Mouse (Mus musculus): ENCODE data around the gene Nfkb2. TPM values are rescaled to one million over a fixed set of nuclear protein-coding genes. Genes with fewer than 3 reads are reported as not detected.

The Nfkb2 gene
- polyA plus RNA-seq, 1 experiment from 2014 or later, result 1.5 TPM

DNA sequence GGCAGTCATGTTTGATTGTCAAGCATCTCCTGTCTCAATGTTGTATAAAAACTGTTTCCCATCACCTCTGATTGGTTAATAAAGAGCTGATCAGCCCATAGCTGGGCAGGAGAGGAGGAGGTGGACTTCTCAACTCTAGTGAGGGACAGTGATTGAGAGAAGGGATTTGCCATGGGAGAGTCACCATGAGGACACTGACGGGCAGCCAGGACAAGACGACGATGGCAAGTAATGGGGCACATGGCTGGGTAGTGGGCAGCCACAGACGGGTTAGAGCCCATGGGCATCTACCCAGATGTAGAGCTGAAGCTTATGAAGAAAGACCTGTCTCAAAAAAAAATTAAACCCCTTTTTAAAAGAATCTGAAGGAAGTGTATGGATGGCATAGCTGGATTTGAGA, 1.6 kb upstream of the Nfkb2 start:
- H3K4me1 ChIP-seq, result peaks cover 23% of the 10 kb centered on the region
- no peak overlapping the region for H3K27ac ChIP-seq
- H3K4me2 ChIP-seq, result no peak overlapping the region
- H3K27me3 ChIP-seq, result peaks cover 29% of the 10 kb centered on the region
- peak overlapping the region; percentile 18; the same call in 1 of the 2 replicates for H3K9ac ChIP-seq
- H3K4me3 ChIP-seq, result no peak overlapping the region
- WGBS, result 90% methylated on average over 4 of the region's 4 CpGs
- no peak for ATAC-seq
- no peaks in the 10 kb centered on the region for H3K36me3 ChIP-seq (ENCODE audit: poor library complexity, severe bottlenecking)
- H3K9me3 ChIP-seq (replicated peaks), result no peaks in the 10 kb centered on the region

DNA sequence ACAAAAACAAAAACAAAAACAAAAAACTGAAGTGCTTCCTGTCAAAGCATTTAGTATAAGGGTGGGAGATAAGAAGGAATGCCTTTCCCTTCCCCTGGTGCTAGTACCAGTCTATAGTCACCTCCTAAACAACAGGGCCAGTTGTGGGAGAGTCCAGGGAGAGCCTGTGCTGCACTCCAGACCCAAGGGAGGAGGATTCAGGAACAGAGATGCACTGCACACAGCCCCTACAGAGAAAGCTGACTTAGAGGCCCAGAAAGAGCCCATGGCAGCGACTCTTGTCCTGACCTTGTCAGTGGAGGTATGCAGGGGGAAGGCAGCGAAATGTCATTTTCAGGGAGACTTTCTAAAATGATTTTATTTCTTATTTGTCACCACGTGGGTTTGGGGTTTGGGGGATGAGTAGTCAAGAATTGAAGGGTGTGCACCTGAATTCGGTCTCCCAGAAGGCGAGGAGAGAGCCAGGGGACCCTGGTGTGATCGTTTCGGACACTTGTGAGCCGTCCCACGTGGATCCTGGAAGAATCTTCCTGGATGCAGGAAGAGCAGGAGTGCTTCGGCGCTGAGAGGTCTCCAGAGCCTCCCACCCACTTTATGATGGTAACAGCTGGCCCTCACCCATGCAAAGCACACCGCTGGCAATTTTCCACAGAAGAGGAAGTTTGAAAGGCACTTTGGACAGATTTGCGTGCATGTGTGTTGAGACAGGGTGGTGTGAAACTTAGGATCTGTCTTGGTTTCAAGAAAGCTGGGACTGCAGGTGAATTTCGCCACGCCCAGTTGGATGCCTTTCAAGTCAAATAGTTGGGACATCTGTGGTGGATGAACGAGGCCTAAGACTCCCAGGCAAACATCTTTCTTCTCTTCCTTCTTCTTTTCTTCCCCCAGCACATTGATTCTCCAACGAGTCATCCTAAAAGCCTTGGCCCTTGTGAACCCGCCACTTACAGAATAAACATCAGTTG, 587 bp upstream of the Nfkb2 start:
- H3K9ac ChIP-seq, result no peak overlapping the region
- ATAC-seq, result no peak
- no peaks in the 10 kb centered on the region for H3K9me3 ChIP-seq (replicated peaks)
- 60% methylated on average over 18 of the region's 18 CpGs for WGBS
- peaks cover 39% of the 10 kb centered on the region for H3K27me3 ChIP-seq
- H3K4me1 ChIP-seq, result peaks cover 23% of the 10 kb centered on the region
- H3K4me3 ChIP-seq, result peak overlapping the region; percentile 56
- H3K36me3 ChIP-seq (ENCODE audit: poor library complexity, severe bottlenecking), result no peaks in the 10 kb centered on the region
- no peak overlapping the region for H3K27ac ChIP-seq
- peak overlapping the region; percentile 94 for H3K4me2 ChIP-seq

DNA sequence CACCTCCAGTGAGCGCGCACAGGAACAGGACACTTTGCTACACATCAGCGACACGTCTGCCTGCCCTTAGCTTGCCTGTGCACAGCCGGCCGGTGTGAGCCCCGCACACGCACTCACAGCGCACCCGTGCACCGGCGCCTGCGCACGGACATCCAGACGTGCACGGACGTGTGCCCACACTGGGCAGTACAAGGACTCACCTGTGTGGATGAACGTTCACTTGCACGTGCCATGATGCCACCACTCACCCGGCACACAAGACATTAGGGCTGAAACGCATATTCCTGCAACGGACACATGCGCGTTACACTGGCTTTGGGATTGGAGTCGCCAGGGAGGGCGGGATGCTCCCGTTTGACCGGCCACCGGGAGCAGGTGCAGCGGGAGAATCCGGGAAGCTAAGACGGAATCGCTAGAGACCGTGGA, 801 bp downstream of the Nfkb2 start:
- Histone ChIP-seq H3K27me3 (peaks cover 42% of the 10 kb centered on the region), H3K9me3 (replicated peaks) (no peaks in the 10 kb centered on the region), H3K4me1 (peaks cover 28% of the 10 kb centered on the region), H3K27ac (no peak overlapping the region), H3K36me3 (ENCODE audit: poor library complexity, severe bottlenecking) (no peaks in the 10 kb centered on the region), H3K9ac (peak overlapping the region; percentile 69), H3K4me3 (peak overlapping the region; percentile 56), H3K4me2 (peak overlapping the region; percentile 94)
- ATAC-seq, result 0 out of 2 replicates have a peak, but pooled peaks have one; percentile 23
- WGBS, result 1% methylated on average over 34 of the region's 34 CpGs

DNA sequence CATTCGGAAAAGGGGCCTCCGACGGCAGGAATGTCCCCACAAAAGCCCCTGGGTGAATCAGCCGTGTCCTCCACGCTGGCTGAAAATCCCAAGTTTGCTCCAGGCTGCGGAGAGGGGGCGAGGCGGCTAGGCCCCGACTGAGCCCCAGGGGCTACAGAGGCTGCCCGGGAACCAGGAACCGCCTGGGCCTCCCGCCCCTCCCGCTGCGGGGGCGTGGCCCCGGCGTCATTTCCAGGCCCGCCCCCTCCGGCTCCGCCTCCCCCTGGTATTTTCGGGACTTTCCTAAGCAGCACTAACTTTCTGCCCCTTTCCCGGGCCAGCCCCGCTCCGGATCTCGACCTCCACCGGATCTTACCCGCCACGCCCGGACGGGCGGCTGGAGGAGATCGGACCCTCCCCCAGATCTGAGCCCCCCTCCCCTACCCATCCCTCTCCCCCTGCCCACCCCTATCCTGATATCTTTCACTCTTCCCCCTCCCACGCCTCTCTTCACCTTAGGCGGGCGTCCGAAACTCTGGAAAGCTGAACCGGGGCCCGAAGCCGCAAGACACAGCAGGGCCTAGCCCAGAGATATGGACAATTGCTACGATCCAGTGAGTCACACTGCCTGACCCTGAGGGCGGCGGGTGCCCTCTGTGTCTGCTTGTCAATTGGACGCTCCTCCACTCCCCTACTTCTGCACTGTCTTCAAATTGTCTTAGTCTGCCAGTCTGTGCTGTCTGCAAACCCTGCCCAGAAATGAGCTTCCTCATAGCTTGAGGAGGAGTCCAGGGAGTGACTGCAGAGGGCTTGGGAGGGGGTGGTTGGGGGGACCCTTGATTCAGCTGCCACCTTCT, 1.5 kb downstream of the Nfkb2 start:
- H3K27me3 ChIP-seq, result peaks cover 42% of the 10 kb centered on the region
- peaks cover 28% of the 10 kb centered on the region for H3K4me1 ChIP-seq
- ATAC-seq, result peak; percentile 44

DNA sequence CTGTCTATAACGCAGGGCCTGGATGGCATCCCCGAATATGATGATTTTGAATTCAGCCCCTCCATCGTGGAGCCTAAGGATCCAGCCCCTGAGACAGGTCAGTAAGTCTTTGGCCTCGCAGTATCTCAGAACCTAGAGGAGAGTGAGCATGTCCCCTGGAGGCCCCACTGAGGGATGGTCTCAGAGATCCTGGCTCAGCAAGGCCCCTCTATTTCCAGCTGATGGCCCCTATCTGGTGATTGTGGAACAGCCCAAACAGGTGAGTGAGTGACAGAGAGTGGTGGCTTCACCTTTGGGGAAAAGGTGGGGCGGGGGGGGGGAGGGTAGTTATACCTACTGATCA, 2.1 kb downstream of the Nfkb2 start:
- H3K36me3 ChIP-seq (ENCODE audit: poor library complexity, severe bottlenecking), result 0 out of 2 replicates have a peak, but pooled peaks cover 4% of the 10 kb centered on the region
- WGBS, result 53% methylated on average over 5 of the region's 5 CpGs
- H3K4me3 ChIP-seq, result peak overlapping the region; percentile 56; the same call in 1 of the 2 replicates
- ATAC-seq, result no peak
- H3K9me3 ChIP-seq (replicated peaks), result no peaks in the 10 kb centered on the region
- H3K4me2 ChIP-seq, result peak overlapping the region; percentile 94
- H3K4me1 ChIP-seq, result peaks cover 28% of the 10 kb centered on the region
- 0 out of 2 replicates have a peak overlapping the region, but pooled peaks have one; percentile 12 for H3K9ac ChIP-seq
- no peak overlapping the region for H3K27ac ChIP-seq
- peaks cover 42% of the 10 kb centered on the region for H3K27me3 ChIP-seq

More for the DNA sequence above, 1.5 kb downstream of the Nfkb2 start:
- Histone ChIP-seq H3K36me3 (ENCODE audit: poor library complexity, severe bottlenecking) (no peaks in the 10 kb centered on the region), H3K27ac (no peak overlapping the region), H3K4me2 (peak overlapping the region; percentile 94), H3K9ac (peak overlapping the region; percentile 69), H3K4me3 (peak overlapping the region; percentile 56), H3K9me3 (replicated peaks) (no peaks in the 10 kb centered on the region)
- under 1% methylated on average over 42 of the region's 43 CpGs for whole genome bisulfite sequencing

DNA sequence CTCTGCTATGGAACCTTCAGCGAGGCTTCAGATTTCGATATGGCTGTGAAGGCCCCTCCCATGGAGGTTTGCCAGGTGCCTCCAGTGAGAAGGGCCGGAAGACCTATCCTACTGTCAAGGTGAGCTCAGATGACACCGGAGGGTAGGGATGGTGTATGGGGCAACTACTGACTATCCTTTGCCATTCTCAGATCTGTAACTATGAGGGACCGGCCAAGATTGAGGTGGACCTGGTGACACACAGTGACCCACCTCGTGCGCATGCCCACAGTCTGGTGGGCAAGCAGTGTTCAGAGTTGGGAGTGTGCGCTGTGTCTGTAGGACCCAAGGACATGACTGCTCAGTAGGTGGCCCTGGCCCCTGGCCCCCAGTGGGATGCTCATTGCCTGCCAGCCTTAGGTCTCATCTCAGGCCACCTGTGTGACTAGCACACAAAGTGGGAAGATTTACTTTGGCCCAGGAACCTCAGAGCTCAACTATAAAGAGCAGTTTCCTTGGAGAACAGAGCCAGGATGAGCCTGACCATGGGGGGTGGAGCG, 2.7 kb downstream of the Nfkb2 start:
- WGBS, result 90% methylated on average over 9 of the region's 9 CpGs

DNA sequence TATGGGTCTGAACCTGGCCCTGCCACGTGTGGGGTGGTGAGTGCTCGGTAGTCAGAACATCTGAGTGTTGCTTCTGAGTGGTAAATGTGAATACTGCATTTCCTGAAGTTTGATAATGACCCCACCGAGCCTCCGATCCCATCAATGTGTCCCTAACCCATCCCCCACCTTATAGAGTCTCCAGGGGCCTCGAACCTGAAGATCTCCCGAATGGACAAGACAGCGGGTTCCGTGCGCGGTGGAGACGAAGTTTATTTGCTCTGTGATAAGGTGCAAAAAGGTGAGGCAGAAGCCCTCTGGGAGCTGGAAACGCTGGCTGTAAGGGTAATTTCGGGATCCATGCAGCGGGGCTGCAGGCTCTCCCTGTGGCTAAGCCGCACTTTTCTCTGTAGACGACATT, 3.7 kb downstream of the Nfkb2 start:
- Histone ChIP-seq H3K27me3 (peaks cover 46% of the 10 kb centered on the region), H3K36me3 (ENCODE audit: poor library complexity, severe bottlenecking) (peaks cover 17% of the 10 kb centered on the region; the same call in 1 of the 2 replicates), H3K4me3 (no peak overlapping the region), H3K4me2 (no peak overlapping the region), H3K4me1 (peaks cover 28% of the 10 kb centered on the region), H3K9me3 (replicated peaks) (no peaks in the 10 kb centered on the region), H3K27ac (no peak overlapping the region), H3K9ac (no peak overlapping the region)
- WGBS, result 76% methylated on average over 16 of the region's 16 CpGs
- ATAC-seq, result no peak

More for the DNA sequence above, 2.7 kb downstream of the Nfkb2 start:
- no peaks in the 10 kb centered on the region for H3K9me3 ChIP-seq (replicated peaks)
- H3K27me3 ChIP-seq, result peaks cover 42% of the 10 kb centered on the region
- peaks cover 8% of the 10 kb centered on the region; the same call in 1 of the 2 replicates for H3K36me3 ChIP-seq (ENCODE audit: poor library complexity, severe bottlenecking)
- ATAC-seq, result no peak
- H3K9ac ChIP-seq, result no peak overlapping the region
- H3K4me2 ChIP-seq, result no peak overlapping the region
- H3K4me3 ChIP-seq, result no peak overlapping the region
- H3K27ac ChIP-seq, result no peak overlapping the region
- peaks cover 28% of the 10 kb centered on the region for H3K4me1 ChIP-seq

DNA sequence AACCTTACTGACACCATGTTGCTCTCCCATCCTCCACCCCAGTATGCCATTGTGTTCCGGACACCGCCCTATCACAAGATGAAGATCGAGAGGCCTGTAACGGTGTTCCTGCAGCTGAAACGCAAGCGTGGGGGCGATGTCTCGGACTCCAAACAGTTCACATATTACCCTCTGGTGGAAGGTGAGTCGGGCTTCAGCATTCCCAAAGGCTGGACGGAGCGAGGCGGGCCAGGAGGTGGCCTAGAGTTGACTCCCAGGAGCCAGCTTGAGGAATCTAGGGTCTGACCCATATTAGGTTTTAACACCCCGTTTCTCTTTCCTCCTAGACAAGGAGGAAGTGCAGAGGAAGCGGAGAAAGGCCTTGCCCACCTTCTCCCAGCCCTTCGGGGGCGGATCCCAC, 4.2 kb downstream of the Nfkb2 start:
- ATAC-seq, result no peak
- Histone ChIP-seq H3K27me3 (peaks cover 51% of the 10 kb centered on the region), H3K27ac (no peak overlapping the region), H3K9me3 (replicated peaks) (no peaks in the 10 kb centered on the region), H3K4me1 (peaks cover 28% of the 10 kb centered on the region), H3K36me3 (ENCODE audit: poor library complexity, severe bottlenecking) (peaks cover 20% of the 10 kb centered on the region; the same call in 1 of the 2 replicates), H3K4me2 (peak overlapping the region; percentile 82), H3K4me3 (peak overlapping the region; percentile 42), H3K9ac (no peak overlapping the region)
- WGBS, result 53% methylated on average over 16 of the region's 16 CpGs

DNA sequence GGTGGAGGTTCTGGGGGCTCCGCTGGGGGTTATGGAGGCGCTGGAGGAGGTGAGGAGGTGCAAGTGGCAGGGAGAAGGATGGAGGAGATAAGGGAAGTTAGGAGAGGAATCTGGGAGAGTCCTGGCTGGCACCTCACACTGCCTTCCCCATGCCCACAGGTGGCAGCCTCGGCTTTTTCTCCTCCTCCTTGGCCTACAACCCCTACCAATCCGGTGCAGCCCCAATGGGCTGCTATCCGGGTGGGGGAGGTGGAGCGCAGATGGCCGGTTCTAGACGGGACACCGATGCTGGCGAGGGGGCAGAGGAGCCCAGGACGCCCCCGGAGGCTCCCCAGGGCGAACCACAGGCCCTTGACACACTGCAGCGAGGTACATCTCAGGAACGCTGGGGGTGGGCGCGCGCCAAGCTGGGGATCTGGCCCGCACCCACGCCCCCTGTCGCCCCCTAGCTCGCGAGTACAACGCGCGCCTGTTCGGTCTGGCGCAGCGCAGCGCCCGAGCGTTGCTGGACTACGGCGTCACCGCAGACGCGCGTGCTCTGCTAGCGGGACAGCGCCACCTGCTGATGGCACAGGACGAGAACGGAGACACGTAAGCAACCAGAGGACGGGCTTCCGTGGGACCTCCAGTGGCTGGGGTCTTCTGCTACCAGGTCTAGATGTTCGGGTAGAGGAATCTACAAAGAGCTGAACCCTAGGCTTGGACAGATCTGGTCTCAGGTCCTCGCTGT, 4.8 kb downstream of the Nfkb2 start:
- Histone ChIP-seq H3K4me3 (peak overlapping the region; percentile 42), H3K27me3 (peaks cover 57% of the 10 kb centered on the region), H3K4me1 (peaks cover 28% of the 10 kb centered on the region), H3K27ac (no peak overlapping the region), H3K9me3 (replicated peaks) (no peaks in the 10 kb centered on the region), H3K9ac (peak overlapping the region; percentile 64), H3K4me2 (peak overlapping the region; percentile 82), H3K36me3 (ENCODE audit: poor library complexity, severe bottlenecking) (peaks cover 20% of the 10 kb centered on the region; the same call in 1 of the 2 replicates)
- 1% methylated on average over 47 of the region's 47 CpGs for WGBS
- peak; percentile 76 for ATAC-seq

DNA sequence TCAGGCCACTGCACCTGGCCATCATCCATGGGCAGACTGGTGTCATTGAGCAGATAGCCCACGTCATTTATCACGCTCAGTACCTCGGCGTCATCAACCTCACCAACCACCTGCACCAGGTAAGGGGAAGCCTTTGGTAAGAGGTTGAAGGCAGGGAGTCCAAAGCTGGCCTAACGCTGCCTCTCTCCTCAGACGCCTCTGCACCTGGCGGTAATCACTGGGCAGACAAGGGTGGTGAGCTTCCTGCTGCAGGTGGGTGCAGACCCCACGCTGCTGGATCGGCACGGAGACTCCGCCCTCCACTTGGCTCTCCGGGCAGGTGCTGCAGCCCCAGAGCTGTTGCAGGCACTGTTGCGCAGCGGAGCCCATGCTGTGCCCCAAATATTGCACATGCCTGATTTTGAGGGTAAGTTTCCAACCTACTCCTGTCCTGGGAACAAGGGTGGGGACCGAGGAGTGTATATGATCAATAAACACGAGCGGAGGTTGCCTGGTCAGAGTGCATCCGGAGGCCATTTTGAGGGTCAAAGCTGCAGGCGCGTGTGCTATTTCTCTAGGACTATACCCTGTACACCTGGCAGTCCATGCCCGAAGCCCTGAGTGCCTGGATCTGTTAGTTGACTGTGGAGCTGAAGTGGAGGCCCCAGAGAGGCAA, 5.7 kb downstream of the Nfkb2 start:
- no peak for ATAC-seq

More for the DNA sequence above, 5.7 kb downstream of the Nfkb2 start:
- Histone ChIP-seq H3K9ac (no peak overlapping the region), H3K27me3 (peaks cover 63% of the 10 kb centered on the region), H3K4me2 (no peak overlapping the region), H3K4me3 (no peak overlapping the region), H3K36me3 (ENCODE audit: poor library complexity, severe bottlenecking) (peaks cover 20% of the 10 kb centered on the region; the same call in 1 of the 2 replicates), H3K4me1 (peaks cover 19% of the 10 kb centered on the region), H3K27ac (no peak overlapping the region), H3K9me3 (replicated peaks) (no peaks in the 10 kb centered on the region)
- 85% methylated on average over 21 of the region's 21 CpGs for WGBS
